Mouse (Mus musculus) right cerebral cortex, postnatal 4 days (tissue): ENCODE results near the gene Abhd14a.
A peak's percentile ranks its signal among the peaks of the same experiment; 100 is the strongest.

ENCODE experiments used
- DNase-seq: peaks from one replicate; pipeline ENCODE4 v3.0.0-alpha.2; 2022

Abhd14a gene

DNA sequence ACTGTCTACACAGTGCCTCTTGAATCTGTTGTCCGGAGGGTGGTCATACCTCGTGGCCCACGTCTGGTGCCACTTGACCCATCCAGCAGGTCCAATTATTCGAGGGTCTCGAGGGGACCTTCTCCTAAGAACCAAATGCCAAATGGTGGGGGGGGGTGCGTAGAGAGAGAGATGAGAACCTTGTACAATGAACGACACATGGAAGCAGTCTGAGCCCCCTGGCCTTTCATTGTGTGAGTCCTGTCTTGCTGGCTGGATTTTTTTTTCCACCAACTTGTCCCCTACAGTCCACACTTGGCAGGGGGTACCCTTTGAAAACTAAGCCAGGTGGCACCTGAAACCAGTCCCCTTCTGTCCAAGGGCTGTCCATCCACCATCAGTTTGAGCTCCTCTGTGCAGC lies 20.3 kb upstream of the Abhd14a start:
- DNase-seq = no peak

GRCm38 (mm10) chr9:106466721-106467120 lies 19.2 kb upstream of the Abhd14a start:
- no peak for DNase-seq

GRCm38 (mm10) chr9:106465571-106466200 lies 18.2 kb upstream of the Abhd14a start, which contains the start of gene Gpr62:
Gene Gpr62, minus strand, starts transcription at chr9:106465938.
- no peak for DNase-seq

GRCm38 (mm10) chr9:106464751-106465541 lies 17.5 kb upstream of the Abhd14a start:
- peak; percentile 79 for DNase-seq

DNA sequence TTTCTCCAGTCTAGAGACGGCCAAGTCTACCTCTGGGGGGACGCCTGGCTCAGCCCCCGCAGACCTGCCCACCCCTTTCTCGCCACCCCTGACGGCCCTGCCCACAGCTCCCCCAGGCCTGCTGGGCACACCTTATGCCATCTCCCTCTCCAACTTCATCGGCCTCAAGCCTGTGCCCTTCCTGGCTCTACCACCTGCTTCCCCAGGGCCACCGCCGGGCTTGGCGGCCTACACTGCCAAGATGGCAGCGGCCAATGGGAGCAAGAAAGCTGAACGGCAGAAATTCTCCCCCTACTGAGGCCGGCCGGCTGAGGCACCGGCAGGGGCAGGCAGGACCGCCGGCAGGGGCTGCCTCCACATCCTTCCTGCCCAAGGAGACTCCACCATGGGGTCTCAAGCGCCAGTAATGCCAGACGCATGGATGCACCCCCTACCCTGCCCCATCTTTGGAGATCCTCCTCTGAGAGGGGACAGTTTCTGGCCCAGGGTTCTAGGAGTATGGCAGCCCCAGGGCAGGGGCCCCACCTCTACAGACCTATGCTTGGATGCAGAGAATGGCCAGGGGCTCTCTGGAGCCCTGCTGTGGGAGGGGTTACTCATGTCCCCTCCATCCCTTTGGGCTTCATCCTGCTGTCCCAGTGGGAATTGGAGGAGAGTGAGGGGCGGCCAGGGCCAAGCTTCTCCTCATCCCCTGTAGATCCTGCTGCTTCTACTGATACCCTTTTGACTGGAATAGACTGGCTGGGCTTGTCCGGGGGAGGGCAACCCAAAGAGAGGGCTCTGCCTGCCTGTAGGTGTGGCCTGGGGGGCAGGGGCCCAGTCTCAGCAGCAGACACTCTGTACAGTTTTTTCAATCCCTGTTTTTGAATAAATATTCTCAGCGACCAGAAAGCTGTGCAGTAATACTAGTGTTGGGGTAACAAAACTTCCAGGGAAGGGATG lies 15.9 kb upstream of the Abhd14a start:
- DNase-seq = no peak

DNA sequence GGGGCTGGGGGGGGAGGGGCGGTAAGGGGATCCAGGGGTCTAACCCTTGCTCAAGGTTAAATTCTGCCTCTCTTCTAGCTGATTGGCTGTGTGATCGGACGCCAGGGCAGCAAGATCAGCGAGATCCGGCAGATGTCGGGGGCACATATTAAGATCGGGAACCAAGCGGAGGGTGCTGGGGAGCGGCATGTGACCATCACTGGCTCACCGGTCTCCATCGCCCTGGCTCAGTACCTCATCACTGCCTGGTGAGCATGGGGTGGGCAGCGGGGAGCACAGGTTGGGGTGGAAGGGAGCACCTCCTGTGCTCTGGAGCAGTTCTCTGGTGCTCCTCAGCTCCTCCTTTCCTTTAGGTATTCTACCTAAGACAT lies 14.9 kb upstream of the Abhd14a start:
- no peak for DNase-seq

DNA sequence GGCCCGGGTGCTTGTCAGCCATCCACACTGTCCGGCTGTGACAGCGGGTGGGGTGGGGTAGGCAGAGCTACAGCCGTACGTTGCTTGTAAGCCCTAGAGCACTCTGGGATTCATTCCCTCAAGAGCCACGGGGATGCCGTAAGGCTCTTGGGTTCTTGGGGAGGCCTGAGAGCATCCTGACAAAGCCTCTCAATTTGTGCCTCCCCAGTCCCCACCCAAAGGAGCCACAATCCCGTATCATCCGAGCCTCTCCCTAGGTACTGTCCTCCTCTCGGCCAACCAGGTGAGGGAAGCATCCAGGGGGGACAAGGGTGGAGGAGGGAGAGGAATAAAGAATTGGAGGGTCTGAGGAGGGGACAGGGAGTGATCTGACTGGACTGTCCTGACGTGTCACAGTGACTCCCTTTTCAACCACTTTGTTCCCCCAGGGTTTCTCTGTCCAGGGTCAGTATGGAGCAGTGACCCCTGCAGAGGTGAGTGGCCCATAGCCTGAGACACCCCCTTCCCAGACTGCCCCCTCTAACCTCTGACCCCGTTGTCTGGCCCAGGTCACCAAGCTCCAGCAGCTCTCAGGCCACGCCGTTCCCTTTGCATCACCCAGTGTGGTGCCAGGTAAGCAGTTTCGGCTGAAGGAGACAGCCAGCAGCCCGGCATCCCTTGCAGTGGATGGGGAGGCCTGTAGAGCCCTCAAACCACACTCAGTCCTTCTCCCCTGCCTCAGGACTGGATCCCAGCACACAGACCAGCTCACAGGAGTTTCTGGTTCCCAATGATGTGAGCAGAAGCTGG lies 14.4 kb upstream of the Abhd14a start:
- DNase-seq = no peak

DNA sequence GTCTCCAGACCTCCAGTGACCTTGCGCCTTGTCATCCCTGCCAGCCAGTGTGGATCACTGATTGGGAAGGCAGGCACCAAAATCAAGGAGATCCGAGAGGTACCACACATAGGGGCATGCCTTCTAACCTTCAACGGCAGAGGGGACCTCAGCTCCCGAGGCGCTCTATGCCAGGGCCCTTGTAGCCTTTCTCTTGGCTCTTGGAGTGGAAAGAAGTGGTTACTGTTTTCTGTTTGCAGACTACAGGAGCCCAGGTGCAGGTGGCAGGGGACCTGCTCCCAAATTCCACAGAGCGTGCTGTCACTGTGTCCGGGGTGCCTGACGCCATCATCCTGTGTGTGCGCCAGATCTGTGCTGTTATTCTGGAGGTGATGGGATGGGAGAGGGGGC lies 13.5 kb upstream of the Abhd14a start:
- no peak for DNase-seq

- no peak for DNase-seq
These were observed 13.0 kb upstream of the Abhd14a start for GRCm38 (mm10) chr9:106460401-106461025.

GRCm38 (mm10) chr9:106459946-106460345 lies 12.5 kb upstream of the Abhd14a start:
- DNase-seq = no peak

- no peak for DNase-seq
These were observed 10.4 kb upstream of the Abhd14a start for GRCm38 (mm10) chr9:106457920-106458319.

- no peak for DNase-seq
These were observed 9.7 kb upstream of the Abhd14a start for GRCm38 (mm10) chr9:106457163-106457559.

- DNase-seq = peak; percentile 53
These were observed 9.1 kb upstream of the Abhd14a start for GRCm38 (mm10) chr9:106456325-106457162.

- no peak for DNase-seq
These were observed 7.6 kb upstream of the Abhd14a start for GRCm38 (mm10) chr9:106454888-106455681.

- DNase-seq = no peak
These were observed 6.7 kb upstream of the Abhd14a start for GRCm38 (mm10) chr9:106454071-106454761.

DNA sequence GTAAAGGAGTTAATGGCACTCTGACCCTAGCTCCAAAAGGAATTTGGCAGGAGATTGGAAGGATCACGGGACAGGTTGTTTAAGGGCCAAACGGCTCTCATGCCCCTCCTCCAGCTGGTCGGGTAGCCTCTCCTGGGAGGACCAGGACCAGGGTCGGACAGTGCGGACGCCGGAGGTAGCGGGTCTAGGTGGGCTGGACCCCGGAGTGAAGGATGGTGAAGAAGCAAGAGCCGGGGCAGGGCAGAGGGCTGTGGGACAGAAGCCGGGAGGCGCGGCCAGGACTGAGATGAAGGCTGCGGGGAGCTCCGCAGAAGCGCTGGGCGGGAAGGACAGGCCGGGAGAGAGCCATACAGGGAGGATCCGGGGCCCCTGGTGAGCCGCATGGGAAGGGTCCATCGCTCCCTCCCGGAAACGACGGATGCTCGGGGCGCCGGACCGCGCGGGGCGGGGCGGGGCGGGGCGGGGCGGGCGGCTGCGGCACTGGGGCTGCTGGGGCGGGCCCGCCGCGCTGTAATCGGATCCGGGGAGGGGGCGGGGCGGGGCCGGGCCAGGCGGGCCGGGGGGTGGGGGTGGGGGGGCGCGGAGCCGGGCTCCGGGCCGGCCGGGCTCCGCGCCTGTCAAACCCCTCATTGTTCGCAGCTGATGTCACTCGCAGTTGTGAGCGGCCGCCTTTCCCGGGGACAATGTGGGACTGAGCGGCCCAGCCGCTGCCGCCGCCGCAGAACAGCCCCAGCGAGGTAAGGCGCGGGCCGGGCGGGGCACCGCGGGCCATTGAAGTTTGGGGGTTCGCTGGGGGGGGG lies 6.0 kb upstream of the Abhd14a start, which contains the start of gene Pcbp4:
Gene Pcbp4 (plus strand): TSS at position 21 of the 800 bp plus-strand sequence.
- peak; percentile 68 for DNase-seq

GRCm38 (mm10) chr9:106452821-106453220 lies 5.3 kb upstream of the Abhd14a start:
- peak; percentile 70 for DNase-seq

DNA sequence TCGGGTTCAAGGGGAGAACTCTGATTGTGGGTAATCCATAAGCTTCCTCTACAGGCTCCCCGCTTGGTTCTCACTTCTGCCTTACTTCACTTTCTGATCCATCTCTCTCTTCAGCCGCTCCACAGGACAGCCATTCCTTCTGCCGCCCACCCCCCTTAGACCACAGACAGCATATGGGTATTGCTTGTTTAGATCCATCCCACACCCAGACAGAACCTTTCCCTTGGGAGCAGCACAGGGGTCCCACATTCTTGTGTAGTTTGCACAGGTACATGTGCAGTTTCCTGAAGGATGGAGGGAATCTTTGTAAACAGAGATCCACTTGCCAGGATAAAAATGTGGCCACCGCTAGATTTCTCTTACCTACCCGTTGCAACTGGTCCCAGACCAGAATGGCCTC lies 4.9 kb upstream of the Abhd14a start:
- DNase-seq = no peak

DNA sequence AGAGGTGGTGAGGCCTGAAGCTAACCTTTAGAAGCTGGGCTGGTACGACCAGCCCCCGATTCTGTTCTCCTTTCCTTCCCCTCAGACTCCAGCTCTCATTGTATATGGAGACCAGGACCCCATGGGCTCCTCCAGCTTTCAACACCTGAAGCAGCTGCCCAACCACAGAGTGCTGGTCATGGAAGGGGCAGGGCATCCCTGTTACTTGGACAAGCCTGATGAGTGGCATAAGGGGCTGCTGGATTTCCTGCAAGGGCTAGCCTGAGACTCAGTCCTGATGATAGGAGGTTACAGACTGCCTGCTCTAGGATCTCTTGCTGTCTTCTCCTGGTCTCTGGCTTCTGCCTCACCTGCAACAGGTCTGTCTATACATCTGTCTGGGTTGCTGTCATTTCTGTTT lies 4.4 kb upstream of the Abhd14a start:
- no peak for DNase-seq
